Mouse (Mus musculus) bone marrow, adult 2 months (tissue): Measurements from ENCODE around the gene Kalrn. TPM values are rescaled to one million over a fixed set of nuclear protein-coding genes. Genes with fewer than 3 reads are reported as not detected.

Source experiments
- H3K27ac ChIP-seq: fragments of 200-500 bp; 2 replicates; pipeline ENCODE4 v1.5.1; 2012; ENCODE audit warnings: low read depth, mild to moderate bottlenecking, control low read depth, inconsistent platforms, low read length; ENCODE audit not compliant: control insufficient read depth, poor library complexity, insufficient read depth
- H3K4me1 ChIP-seq: fragments of 200-500 bp; 2 replicates; pipeline ENCODE4 v1.6.1; 2011; ENCODE audit warnings: low read length; ENCODE audit not compliant: control insufficient read depth, insufficient read depth
- H3K4me3 ChIP-seq: fragments of 200-500 bp; replicated peaks from 2 replicates; pipeline ENCODE3; 2011; ENCODE audit warnings: mild to moderate bottlenecking, low read depth, low read length, control low read depth; ENCODE audit not compliant: control insufficient read depth
- CTCF ChIP-seq: fragments of 200-500 bp; IDR thresholded peaks from 2 replicates; pipeline ENCODE4 v1.5.1; 2011; ENCODE audit warnings: low read length, control low read depth; ENCODE audit not compliant: control insufficient read depth, insufficient read depth
- POLR2A ChIP-seq: fragments of 200-500 bp; IDR thresholded peaks from 2 replicates; pipeline ENCODE4 v1.6.1; 2011; ENCODE audit warnings: low read depth, mild to moderate bottlenecking, control low read depth, low read length, borderline replicate concordance; ENCODE audit not compliant: control insufficient read depth
- WGBS: fragments of 180-500 bp; shearing (Covaris S2); methylation state at CpG from one replicate; pipeline ENCODE4 v1.1.7; 2018; 5-methylcytosine and 5-hydroxymethylcytosine counted together
- polyA plus RNA-seq: library from polyadenylated mRNA; stranded (reverse); fragments of >200 nt; gene quantifications from 2 replicates; pipeline ENCODE4 v1.2.4, GENCODE M21; 2011; ENCODE audit warnings: low replicate concordance; ENCODE audit not compliant: missing spikeins, insufficient read depth, insufficient read length

Kalrn gene
- polyA plus RNA-seq, 1 experiment = 72.1 TPM

DNA sequence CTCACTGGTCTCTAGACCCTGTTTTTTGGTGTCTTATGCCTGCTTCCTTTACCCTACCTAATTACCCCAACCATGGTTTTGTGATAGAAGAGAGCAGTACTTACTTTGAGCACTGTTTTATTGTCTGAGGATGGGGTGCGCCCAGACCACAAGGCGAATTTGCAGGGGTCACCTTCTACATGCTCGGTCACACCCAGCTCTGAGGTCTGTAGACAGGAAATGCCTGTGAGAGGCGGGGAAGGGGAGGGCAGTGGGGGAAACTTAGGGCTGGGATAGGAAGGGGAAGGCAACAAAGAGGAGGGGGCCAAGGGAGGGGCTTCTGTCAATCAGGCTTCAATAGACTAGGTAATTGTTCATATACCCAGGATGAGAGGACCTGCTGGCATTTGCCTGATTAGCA, 397.7 kb downstream of the Kalrn start:
- Histone ChIP-seq H3K4me1 (no peaks in the 10 kb centered on the region), H3K4me3 (no peak overlapping the region), H3K27ac (no peak overlapping the region)
- WGBS = 35% methylated on average over 4 of the region's 4 CpGs
- no peak for TF ChIP-seq POLR2A
- TF ChIP-seq CTCF = no peak

DNA sequence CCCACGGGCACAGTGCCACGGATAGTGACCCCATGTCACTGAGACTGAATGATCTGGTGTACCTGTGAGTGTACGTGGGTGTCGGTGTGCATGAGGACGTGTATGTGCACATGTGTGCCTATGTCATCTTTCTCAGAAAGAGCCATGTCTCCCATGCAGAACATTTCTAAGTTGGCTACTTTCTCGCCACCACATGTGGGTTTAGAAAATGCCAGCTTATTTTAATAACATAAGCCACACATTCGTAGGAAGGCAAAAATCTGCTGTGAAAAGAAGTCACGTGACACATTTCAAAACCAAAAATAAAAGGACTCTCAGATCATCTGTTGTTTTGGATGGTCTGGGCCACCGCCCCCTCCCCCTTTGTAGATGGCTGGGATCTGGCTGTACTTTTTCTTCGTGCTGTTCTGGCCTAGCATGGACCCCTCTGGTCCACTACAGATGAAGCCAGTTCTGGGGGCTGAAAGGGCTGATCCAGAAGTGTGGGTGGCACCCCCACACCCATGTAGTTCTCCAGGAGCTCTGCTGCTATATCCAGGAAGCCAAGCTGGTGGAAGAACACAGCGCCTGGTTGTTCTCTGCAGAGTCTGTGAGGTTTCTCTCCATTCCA, 400.7 kb downstream of the Kalrn start:
- TF ChIP-seq CTCF = no peak
- no peak for TF ChIP-seq POLR2A
- 81% methylated on average over 11 of the region's 11 CpGs for WGBS
- Histone ChIP-seq H3K4me3 (no peak overlapping the region), H3K27ac (no peak overlapping the region), H3K4me1 (no peaks in the 10 kb centered on the region)

DNA sequence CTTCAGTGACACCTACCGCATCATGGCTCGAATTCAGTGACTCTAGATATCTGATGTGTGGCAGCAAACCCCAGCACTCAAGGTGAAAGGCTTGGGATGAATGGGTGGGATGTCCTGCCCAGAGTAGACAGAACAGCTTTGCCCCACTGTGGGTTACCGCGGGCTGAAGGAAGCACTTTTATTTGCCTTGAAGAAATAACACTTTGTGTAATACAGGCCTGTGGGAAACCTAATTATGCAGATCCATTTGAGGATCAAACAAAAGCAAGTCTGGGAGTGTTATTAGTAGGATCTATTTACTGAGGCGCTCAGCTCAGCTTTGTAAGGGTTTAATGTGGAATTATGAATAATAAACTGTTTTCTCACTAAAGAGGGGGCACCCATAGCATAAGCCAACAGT, 406.3 kb downstream of the Kalrn start:
- 77% methylated on average over 5 of the region's 5 CpGs for WGBS
- Histone ChIP-seq H3K4me1 (no peaks in the 10 kb centered on the region), H3K4me3 (no peak overlapping the region), H3K27ac (no peak overlapping the region)
- TF ChIP-seq CTCF (no peak), POLR2A (no peak)

GRCm38 (mm10) chr16:34163086-34163485, 410.2 kb downstream of the Kalrn start:
- WGBS = 77% methylated on average over 9 of the region's 9 CpGs
- no peak overlapping the region for H3K27ac ChIP-seq
- no peak for TF ChIP-seq POLR2A
- no peak for TF ChIP-seq CTCF
- H3K4me1 ChIP-seq = no peaks in the 10 kb centered on the region
- H3K4me3 ChIP-seq = no peak overlapping the region

DNA sequence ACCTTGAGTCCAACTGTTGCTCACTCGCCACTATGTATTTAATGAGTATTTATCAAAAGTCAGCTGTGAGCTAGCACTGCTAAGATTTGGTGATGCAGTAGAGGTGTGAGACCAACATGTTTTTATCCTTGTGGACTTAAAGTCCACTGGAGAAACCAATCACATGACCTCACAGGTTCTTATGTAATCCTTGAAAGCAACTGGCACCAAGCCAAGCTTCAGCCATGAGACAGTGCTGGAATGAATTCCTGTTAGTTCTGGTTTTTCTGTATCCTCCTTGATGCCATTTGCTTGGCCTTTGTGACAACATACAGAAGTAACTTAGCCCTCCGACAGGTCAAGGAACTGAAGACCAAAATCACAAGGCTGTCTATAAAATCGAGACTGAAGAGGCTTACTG, 413.8 kb downstream of the Kalrn start:
- no peaks in the 10 kb centered on the region for H3K4me1 ChIP-seq
- TF ChIP-seq POLR2A = no peak
- no peak for TF ChIP-seq CTCF
- H3K4me3 ChIP-seq = no peak overlapping the region
- WGBS = 77% methylated on average over 3 of the region's 3 CpGs
- no peak overlapping the region for H3K27ac ChIP-seq

DNA sequence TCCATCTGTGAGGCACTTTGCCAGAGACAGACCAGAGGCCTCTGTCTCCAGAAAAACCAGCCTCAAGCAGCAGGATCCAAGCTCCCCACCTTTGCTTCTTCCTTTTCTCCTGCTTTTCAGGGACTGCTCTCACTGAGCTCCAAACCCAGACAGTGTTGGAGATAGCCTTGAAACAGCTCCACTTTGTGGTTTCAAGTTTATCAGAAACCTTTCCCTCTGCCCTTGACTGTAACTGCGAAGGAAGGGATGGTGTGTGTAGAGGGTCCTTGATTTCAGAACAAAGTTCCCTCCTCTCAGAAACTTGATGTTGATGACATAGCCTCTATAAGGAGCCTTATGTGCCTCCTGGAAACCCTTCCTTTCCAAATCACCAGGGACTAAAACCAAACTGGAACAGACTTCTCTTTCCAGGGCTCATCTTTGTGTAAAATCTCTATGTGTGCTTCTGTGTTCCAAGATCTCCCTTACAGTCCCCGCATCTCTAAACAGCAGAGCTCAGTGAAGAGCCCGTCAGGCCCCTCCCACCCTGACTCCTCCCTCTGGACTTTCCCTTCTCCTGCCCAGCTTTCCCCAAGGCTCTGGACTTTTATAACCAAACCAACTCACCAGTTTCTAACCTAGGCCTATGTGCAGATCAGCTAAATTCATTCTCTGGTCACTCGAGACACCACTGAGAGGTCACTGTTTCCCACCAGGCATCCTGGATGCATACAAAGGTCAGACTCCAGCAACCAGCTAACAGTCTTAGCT, 415.8 kb downstream of the Kalrn start:
- no peak overlapping the region for H3K4me3 ChIP-seq
- no peak for TF ChIP-seq CTCF
- no peak for TF ChIP-seq POLR2A
- H3K27ac ChIP-seq = no peak overlapping the region
- 73% methylated on average over 4 of the region's 4 CpGs for WGBS
- H3K4me1 ChIP-seq = no peaks in the 10 kb centered on the region

DNA sequence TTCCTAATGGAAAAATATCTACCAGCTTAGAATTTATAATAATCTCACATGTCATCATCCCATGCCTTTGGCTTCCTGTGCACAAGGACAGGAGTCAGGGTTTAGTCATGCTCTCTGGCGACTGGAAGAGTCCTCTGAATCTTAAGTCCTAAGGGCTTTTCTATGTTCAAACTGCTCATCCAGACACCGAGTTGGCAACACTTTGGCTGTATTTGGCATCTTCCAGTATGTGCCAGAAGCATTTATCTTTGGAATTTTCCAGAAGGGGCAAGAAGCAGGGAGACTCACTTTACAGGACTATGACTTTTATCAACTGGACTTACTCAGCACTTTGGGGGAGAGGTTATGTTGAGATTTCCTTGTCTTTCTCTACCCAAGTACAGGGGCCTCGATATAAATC, 417.6 kb downstream of the Kalrn start:
- WGBS = 70% methylated on average over 3 of the region's 3 CpGs
- Histone ChIP-seq H3K4me1 (no peaks in the 10 kb centered on the region), H3K4me3 (no peak overlapping the region), H3K27ac (no peak overlapping the region)
- TF ChIP-seq CTCF (no peak), POLR2A (no peak)

GRCm38 (mm10) chr16:34154903-34155302, 418.4 kb downstream of the Kalrn start:
- TF ChIP-seq CTCF = no peak
- TF ChIP-seq POLR2A = no peak
- Histone ChIP-seq H3K4me3 (no peak overlapping the region), H3K4me1 (no peaks in the 10 kb centered on the region), H3K27ac (no peak overlapping the region)
- 78% methylated on average over 3 of the region's 3 CpGs for WGBS
